Mouse (Mus musculus) G1E (cell line): ENCODE data around the gene Fam174b. TPM values are rescaled to one million over a fixed set of nuclear protein-coding genes. Genes with fewer than 3 reads are reported as not detected.

Experiments
- ATAC-seq: 2 replicates; pipeline ENCODE4 v1.8.0; 2016; ENCODE audit warnings: mild to moderate bottlenecking; ENCODE audit not compliant: insufficient number of reproducible peaks, poor library complexity, low FRiP score, severe bottlenecking; ENCODE audit errors: extremely low read depth
- DNase-seq: peaks from one replicate; pipeline ENCODE4 v3.0.0; 2012; ENCODE audit warnings: low spot score
- H3K27me3 ChIP-seq: 2 replicates; pipeline ENCODE4 v1.6.1; 2012; ENCODE audit warnings: mild to moderate bottlenecking, low read length, inconsistent platforms; ENCODE audit not compliant: insufficient read depth
- H3K36me3 ChIP-seq: replicated peaks from 2 replicates; pipeline ENCODE3; 2012; ENCODE audit warnings: mild to moderate bottlenecking, inconsistent platforms
- H3K4me1 ChIP-seq: 2 replicates; pipeline ENCODE4 v1.6.1; 2012; ENCODE audit warnings: low read depth, low read length, inconsistent platforms, mixed read lengths; ENCODE audit not compliant: insufficient read depth
- H3K4me3 ChIP-seq: 2 replicates; pipeline ENCODE4 v1.5.1; 2012; ENCODE audit warnings: low read depth, mild to moderate bottlenecking, inconsistent platforms, low read length, moderate library complexity, mixed read lengths
- H3K9me3 ChIP-seq: replicated peaks from 2 replicates; pipeline ENCODE4 v1.6.1; 2012; ENCODE audit warnings: inconsistent platforms
- CTCF ChIP-seq: IDR thresholded peaks from 2 replicates; pipeline ENCODE4 v1.5.1; 2012; ENCODE audit warnings: low read depth, low read length, inconsistent platforms, mixed read lengths
- GATA1 ChIP-seq: IDR thresholded peaks from 2 replicates; pipeline ENCODE4 v1.6.1; 2012; ENCODE audit warnings: borderline replicate concordance, low read length, inconsistent platforms, mixed read lengths
- GATA2 ChIP-seq: IDR thresholded peaks from 2 replicates; pipeline ENCODE4 v1.6.1; 2012; ENCODE audit warnings: low read depth, low read length, inconsistent platforms, borderline replicate concordance
- POLR2AphosphoS5 ChIP-seq: IDR thresholded peaks from 2 replicates; pipeline ENCODE4 v1.6.1; 2012; ENCODE audit warnings: low read depth, low read length, inconsistent platforms; ENCODE audit not compliant: insufficient replicate concordance
- TAL1 ChIP-seq: conservative IDR thresholded peaks from 2 replicates; pipeline ENCODE4 v1.6.1; 2012; ENCODE audit warnings: low read depth, low read length, inconsistent platforms, mixed read lengths
- polyA plus RNA-seq: library from polyadenylated mRNA; stranded (reverse); fragments of >175 nt; gene quantifications from 2 replicates; pipeline ENCODE4 v1.2.3, GENCODE M21; 2012
- total RNA-seq, 2 experiments: library from RNA; stranded (forward) in 1 of 2; stranded (reverse) in 1 of 2; fragments of 200-1000 nt in 1 of 2; fragments of >200 nt in 1 of 2; fragmentation: Nextera tagmentation in 1 of 2; gene quantifications; 2 replicates each; pipeline ENCODE4 v1.2.3; 2014 to 2017

Fam174b gene
- total and polyA plus RNA-seq, 3 experiments, result 0.02 to 1.5 TPM; not detected in 1

- no peaks in the 10 kb centered on the region; the same call in 1 of the 2 replicates for H3K9me3 ChIP-seq
- H3K4me1 ChIP-seq, result peaks cover 41% of the 10 kb centered on the region
- H3K27me3 ChIP-seq, result peaks cover 30% of the 10 kb centered on the region
- TF ChIP-seq POLR2AphosphoS5 (no peak), TAL1 (no peak), CTCF (no peak), GATA2 (no peak), GATA1 (no peak)
- H3K4me3 ChIP-seq, result no peak overlapping the region
- ATAC-seq (no peak), DNase-seq (no peak)
- H3K36me3 ChIP-seq, result no peaks in the 10 kb centered on the region
These were observed 21.6 kb downstream of the Fam174b start for GRCm38 (mm10) chr7:73761691-73762189.

- TF ChIP-seq GATA2, result no peak
- TF ChIP-seq TAL1, result peak; percentile 23; the same call in 1 of the 2 replicates
- peaks cover 18% of the 10 kb centered on the region; the same call in 1 of the 2 replicates for H3K27me3 ChIP-seq
- H3K4me1 ChIP-seq, result peaks cover 47% of the 10 kb centered on the region
- H3K9me3 ChIP-seq, result peaks cover 3% of the 10 kb centered on the region
- DNase-seq, result no peak
- H3K4me3 ChIP-seq, result no peak overlapping the region; the same call in 1 of the 2 replicates
- H3K36me3 ChIP-seq, result no peaks in the 10 kb centered on the region
- no peak for ATAC-seq
These were observed 24.6 kb downstream of the Fam174b start for GRCm38 (mm10) chr7:73764679-73765078.

GRCm38 (mm10) chr7:73765186-73765903, 25.2 kb downstream of the Fam174b start:
- TF ChIP-seq GATA2 (peak; percentile 95), TAL1 (peak; percentile 92), CTCF (no peak)
- peak; percentile 70 for DNase-seq
- Histone ChIP-seq H3K4me3 (no peak overlapping the region; the same call in 1 of the 2 replicates), H3K4me1 (peaks cover 47% of the 10 kb centered on the region), H3K27me3 (peaks cover 11% of the 10 kb centered on the region; the same call in 1 of the 2 replicates), H3K9me3 (peaks cover 6% of the 10 kb centered on the region), H3K36me3 (no peaks in the 10 kb centered on the region)
- ATAC-seq, result peak; percentile 88

GRCm38 (mm10) chr7:73769224-73769623, 29.1 kb downstream of the Fam174b start:
- Histone ChIP-seq H3K27me3 (peaks cover 11% of the 10 kb centered on the region), H3K36me3 (no peaks in the 10 kb centered on the region), H3K4me3 (no peak overlapping the region), H3K9me3 (peaks cover 6% of the 10 kb centered on the region), H3K4me1 (peaks cover 37% of the 10 kb centered on the region)
- DNase-seq (no peak), ATAC-seq (no peak)
- TF ChIP-seq GATA2, result no peak
- TF ChIP-seq GATA1, result no peak
- no peak for TF ChIP-seq TAL1
- no peak for TF ChIP-seq CTCF
- TF ChIP-seq POLR2AphosphoS5, result no peak

GRCm38 (mm10) chr7:73771384-73772274, 31.5 kb downstream of the Fam174b start:
- ATAC-seq (no peak), DNase-seq (no peak)
- peaks cover 21% of the 10 kb centered on the region for H3K27me3 ChIP-seq
- H3K4me1 ChIP-seq, result peaks cover 30% of the 10 kb centered on the region
- TF ChIP-seq GATA2 (no peak), CTCF (no peak), GATA1 (no peak), POLR2AphosphoS5 (no peak), TAL1 (no peak)
- peaks cover 6% of the 10 kb centered on the region for H3K9me3 ChIP-seq
- no peak overlapping the region for H3K4me3 ChIP-seq
- no peaks in the 10 kb centered on the region for H3K36me3 ChIP-seq

GRCm38 (mm10) chr7:73772275-73772765, 32.2 kb downstream of the Fam174b start:
- no peak for ATAC-seq
- peaks cover 6% of the 10 kb centered on the region for H3K9me3 ChIP-seq
- DNase-seq, result no peak
- no peak for TF ChIP-seq POLR2AphosphoS5
- no peak for TF ChIP-seq TAL1
- no peak for TF ChIP-seq CTCF
- TF ChIP-seq GATA2, result no peak
- no peak for TF ChIP-seq GATA1
- H3K4me3 ChIP-seq, result no peak overlapping the region
- no peaks in the 10 kb centered on the region for H3K36me3 ChIP-seq
- peaks cover 25% of the 10 kb centered on the region for H3K4me1 ChIP-seq
- peaks cover 22% of the 10 kb centered on the region for H3K27me3 ChIP-seq
